Mouse (Mus musculus) urinary bladder, adult 2 months (tissue): ENCODE data around the gene Krt42. TPM values are rescaled to one million over a fixed set of nuclear protein-coding genes. Genes with fewer than 3 reads are reported as not detected.
"Not testable (repeated sequence)": the region's sequence is repeated elsewhere in the genome, so short reads cannot be mapped to it uniquely, and the experiment has no call there.

Experiments
- DNase-seq: peaks from one replicate; pipeline ENCODE4 v3.0.0; 2022; ENCODE audit warnings: low spot score
- polyA plus RNA-seq: library from polyadenylated mRNA; depleted of rRNA; stranded (reverse); fragments of >200 nt; gene quantifications from 2 replicates; pipeline ENCODE4 v1.2.3, GENCODE M21; 2012

The Krt42 gene
- polyA plus RNA-seq, 1 experiment = not detected

GRCm38 (mm10) chr11:100281596-100282544 lies 12.2 kb upstream of the Krt42 start:
- peak; percentile 61 for DNase-seq

GRCm38 (mm10) chr11:100278759-100279158 lies 9.1 kb upstream of the Krt42 start:
- DNase-seq = no peak

GRCm38 (mm10) chr11:100277726-100278480 lies 8.2 kb upstream of the Krt42 start:
- DNase-seq = no peak

- no peak for DNase-seq
Observed at GRCm38 (mm10) chr11:100275466-100275865, 5.8 kb upstream of the Krt42 start.

- no peak for DNase-seq
Observed at GRCm38 (mm10) chr11:100274719-100275118, 5.0 kb upstream of the Krt42 start.

- no peak for DNase-seq
Observed at GRCm38 (mm10) chr11:100271878-100272277, 2.2 kb upstream of the Krt42 start.

GRCm38 (mm10) chr11:100262058-100262980 lies 7.4 kb downstream of the Krt42 start:
- peak; percentile 7 for DNase-seq

- DNase-seq = no peak
Observed at GRCm38 (mm10) chr11:100261235-100261605, 8.5 kb downstream of the Krt42 start.

- DNase-seq = no peak
Observed at GRCm38 (mm10) chr11:100260514-100261234, 9.0 kb downstream of the Krt42 start, which contains the start of gene Krt17. Gene Krt17, minus strand, starts transcription at chr11:100261029.

- DNase-seq = no peak
Observed at GRCm38 (mm10) chr11:100259079-100259478, 10.6 kb downstream of the Krt42 start.

- no peak for DNase-seq
Observed at GRCm38 (mm10) chr11:100257967-100258366, 11.7 kb downstream of the Krt42 start.

- no peak for DNase-seq
Observed at GRCm38 (mm10) chr11:100255514-100255913, 14.2 kb downstream of the Krt42 start.

- DNase-seq = no peak
Observed at GRCm38 (mm10) chr11:100254360-100255090, 15.1 kb downstream of the Krt42 start.

GRCm38 (mm10) chr11:100248852-100249465 lies 20.7 kb downstream of the Krt42 start, which contains the start of gene Krt16:
Gene Krt16, minus strand, starts transcription at chr11:100248902.
- DNase-seq = no peak

- not testable (repeated sequence) for DNase-seq
Observed at GRCm38 (mm10) chr11:100246471-100246870, 23.2 kb downstream of the Krt42 start.

GRCm38 (mm10) chr11:100240272-100240671 lies 29.4 kb downstream of the Krt42 start:
- not testable (repeated sequence) for DNase-seq

- DNase-seq = no peak
Observed at GRCm38 (mm10) chr11:100221741-100222140, 47.9 kb downstream of the Krt42 start.

GRCm38 (mm10) chr11:100219304-100219703 lies 50.4 kb downstream of the Krt42 start:
- DNase-seq = no peak
